Mouse (Mus musculus) heart, embryonic 11.5 days (tissue): Measurements from ENCODE around the gene Gm20388. TPM values are rescaled to one million over a fixed set of nuclear protein-coding genes. Genes with fewer than 3 reads are reported as not detected.

Experiments
- ATAC-seq: fragments of 200-750 bp; cut with Nextera tagmentation; replicated peaks from 2 replicates; pipeline ENCODE4 v1.8.0; 2017; ENCODE audit warnings: moderate library complexity; ENCODE audit not compliant: insufficient number of reproducible peaks, low FRiP score, low TSS enrichment
- H3K27ac ChIP-seq: fragments of 300-500 bp; sonication (generic); 2 replicates; pipeline ENCODE4 v1.5.1; 2014; ENCODE audit warnings: mild to moderate bottlenecking, low read depth, low read length
- H3K27me3 ChIP-seq: fragments of 300-500 bp; sonication (generic); 2 replicates; pipeline ENCODE4 v1.6.1; 2014; ENCODE audit warnings: mild to moderate bottlenecking, low read length, mixed read lengths; ENCODE audit not compliant: control insufficient read depth, insufficient read depth
- H3K36me3 ChIP-seq: fragments of 300-500 bp; sonication (generic); 2 replicates; pipeline ENCODE4 v1.6.1; 2014; ENCODE audit warnings: mild to moderate bottlenecking, low read length, moderate library complexity, mixed read lengths; ENCODE audit not compliant: control insufficient read depth, insufficient read depth
- H3K4me1 ChIP-seq: fragments of 300-500 bp; sonication (generic); 2 replicates; pipeline ENCODE4 v1.6.1; 2014; ENCODE audit warnings: low read length; ENCODE audit not compliant: control insufficient read depth, insufficient read depth
- H3K4me2 ChIP-seq: fragments of 300-500 bp; sonication (generic); 2 replicates; pipeline ENCODE4 v1.6.1; 2014; ENCODE audit warnings: mild to moderate bottlenecking, moderate library complexity
- H3K4me3 ChIP-seq: fragments of 300-500 bp; sonication (generic); 2 replicates; pipeline ENCODE4 v1.5.1; 2014; ENCODE audit warnings: low read depth, low read length
- H3K9ac ChIP-seq: fragments of 300-500 bp; sonication (generic); 2 replicates; pipeline ENCODE4 v1.6.1; 2014; ENCODE audit warnings: mild to moderate bottlenecking, low read depth, low read length, moderate library complexity
- H3K9me3 ChIP-seq: fragments of 300-500 bp; sonication (generic); replicated peaks from 2 replicates; pipeline ENCODE4 v1.6.1; 2016; ENCODE audit warnings: low read length; ENCODE audit not compliant: control insufficient read depth
- WGBS: fragments of 180-500 bp; shearing (Covaris S2); extraction: QIAGEN DNeasy Blood & Tissue Kit; methylation state at CpG from one replicate; pipeline ENCODE4 v1.1.7; 2014; ENCODE audit not compliant: insufficient replicate concordance; 5-methylcytosine and 5-hydroxymethylcytosine counted together
- polyA plus RNA-seq: library from polyadenylated mRNA; unstranded; fragments of >200 nt; fragmentation: Nextera tagmentation; extraction: Ambion mirVana; gene quantifications from 2 replicates; pipeline ENCODE4 v1.2.1, GENCODE M21; 2014

Gene Gm20388
- polyA plus RNA-seq, 1 experiment from 2014 or later, result 6.4 TPM

DNA sequence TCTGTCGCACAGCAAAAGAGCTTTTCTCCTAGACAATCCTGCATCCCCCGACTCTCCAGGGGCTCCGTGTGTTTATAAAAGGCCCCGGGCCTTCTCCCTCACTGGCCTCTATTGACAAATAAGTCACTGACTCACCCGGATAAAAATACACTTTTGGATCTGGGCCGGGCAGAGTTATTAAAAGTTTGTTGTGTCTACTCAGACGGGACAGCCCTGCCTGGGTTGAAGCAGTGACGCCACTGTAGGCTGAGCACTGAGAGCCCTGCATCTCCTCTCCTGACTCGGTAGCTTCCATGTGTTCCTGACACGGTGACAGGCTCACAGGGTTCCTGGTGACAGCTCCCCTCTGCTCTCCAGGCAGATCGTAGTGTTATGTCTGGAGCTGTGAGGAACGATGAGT, 1241.8 kb downstream of the Gm20388 start:
- Histone ChIP-seq H3K27me3 (0 out of 2 replicates have a peak, but pooled peaks cover 3% of the 10 kb centered on the region), H3K4me2 (peak overlapping the region; percentile 22), H3K4me1 (peaks cover 9% of the 10 kb centered on the region), H3K9ac (no peak overlapping the region), H3K9me3 (no peaks in the 10 kb centered on the region), H3K27ac (no peak overlapping the region), H3K36me3 (no peaks in the 10 kb centered on the region), H3K4me3 (no peak overlapping the region)
- 30% methylated on average over 12 of the region's 12 CpGs for WGBS
- no peak for ATAC-seq

DNA sequence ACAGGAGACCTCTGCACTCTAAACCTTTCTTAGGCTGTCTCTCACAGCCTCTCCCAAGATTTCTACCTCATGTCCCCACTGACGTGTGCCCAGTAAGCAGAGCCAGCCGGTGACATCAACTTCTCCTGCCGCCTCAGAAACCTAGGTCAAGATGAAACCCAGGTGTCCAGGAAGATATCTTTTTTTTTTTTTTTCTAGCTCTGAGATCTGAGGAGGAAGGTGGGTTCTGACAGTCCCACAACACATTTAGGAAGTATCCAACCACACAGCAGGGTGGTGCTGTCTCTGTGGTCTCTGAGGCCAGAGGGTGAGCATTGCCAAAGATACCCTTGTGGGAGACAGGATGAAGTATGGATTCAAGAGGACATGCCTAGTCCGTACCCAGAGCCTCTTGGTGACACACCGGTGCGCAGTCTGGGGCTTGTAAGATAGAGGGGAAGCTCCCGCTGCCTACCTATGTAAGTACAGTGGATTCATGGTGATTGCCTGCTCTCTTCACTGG, 1246.4 kb downstream of the Gm20388 start:
- Histone ChIP-seq H3K9ac (no peak overlapping the region), H3K27ac (no peak overlapping the region), H3K9me3 (no peaks in the 10 kb centered on the region), H3K36me3 (no peaks in the 10 kb centered on the region), H3K27me3 (peaks cover 7% of the 10 kb centered on the region), H3K4me1 (peaks cover 14% of the 10 kb centered on the region), H3K4me3 (no peak overlapping the region), H3K4me2 (no peak overlapping the region)
- 84% methylated on average over 7 of the region's 7 CpGs for WGBS
- ATAC-seq, result no peak

DNA sequence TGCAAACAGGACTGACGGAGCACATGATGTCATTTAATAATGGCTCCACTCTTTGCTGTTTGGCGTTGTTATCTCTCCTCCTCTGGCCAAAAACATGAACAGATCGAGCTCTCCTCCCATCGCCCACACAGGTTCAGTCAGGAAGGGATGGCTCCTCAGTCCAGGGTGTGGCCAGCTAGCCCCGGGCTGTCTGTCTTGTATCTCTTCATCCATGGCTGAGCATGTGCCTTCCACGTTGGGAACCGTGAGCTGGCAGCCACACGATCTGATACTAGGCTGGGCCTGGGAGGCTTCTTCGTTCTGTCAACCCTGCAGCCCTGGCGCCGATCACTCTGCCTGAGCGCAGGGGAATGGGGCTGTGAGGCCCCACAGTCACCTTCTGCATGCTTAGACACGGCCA, 1248.2 kb downstream of the Gm20388 start:
- Histone ChIP-seq H3K4me1 (peaks cover 18% of the 10 kb centered on the region), H3K4me2 (no peak overlapping the region), H3K36me3 (no peaks in the 10 kb centered on the region), H3K9me3 (no peaks in the 10 kb centered on the region), H3K27ac (no peak overlapping the region), H3K4me3 (no peak overlapping the region), H3K27me3 (peaks cover 7% of the 10 kb centered on the region), H3K9ac (no peak overlapping the region)
- 50% methylated on average over 13 of the region's 13 CpGs for WGBS
- ATAC-seq, result no peak

DNA sequence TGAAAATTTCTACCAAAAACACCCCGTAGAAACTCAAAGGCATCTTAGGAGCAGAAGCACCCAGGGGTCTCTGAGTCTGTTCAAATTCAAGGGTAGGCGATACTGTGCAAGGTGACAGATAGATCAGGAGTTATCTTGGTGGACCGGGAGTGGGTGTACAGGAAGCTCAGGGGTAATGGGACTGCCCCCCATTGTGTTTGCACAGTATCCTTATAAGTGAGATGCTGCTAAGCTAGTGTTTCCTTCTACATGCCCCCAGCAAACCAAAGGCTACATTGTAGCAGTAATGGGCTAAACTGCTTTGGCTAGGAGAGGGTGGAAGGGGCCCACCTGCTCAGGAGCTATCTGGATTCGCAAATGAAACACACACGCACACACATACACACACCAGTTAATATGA, 1250.8 kb downstream of the Gm20388 start:
- Histone ChIP-seq H3K4me1 (peaks cover 24% of the 10 kb centered on the region), H3K9me3 (no peaks in the 10 kb centered on the region), H3K4me3 (no peak overlapping the region), H3K27ac (no peak overlapping the region), H3K27me3 (peaks cover 7% of the 10 kb centered on the region), H3K9ac (no peak overlapping the region), H3K36me3 (no peaks in the 10 kb centered on the region), H3K4me2 (no peak overlapping the region)
- 80% methylated on average over 5 of the region's 5 CpGs for WGBS
- ATAC-seq, result no peak

DNA sequence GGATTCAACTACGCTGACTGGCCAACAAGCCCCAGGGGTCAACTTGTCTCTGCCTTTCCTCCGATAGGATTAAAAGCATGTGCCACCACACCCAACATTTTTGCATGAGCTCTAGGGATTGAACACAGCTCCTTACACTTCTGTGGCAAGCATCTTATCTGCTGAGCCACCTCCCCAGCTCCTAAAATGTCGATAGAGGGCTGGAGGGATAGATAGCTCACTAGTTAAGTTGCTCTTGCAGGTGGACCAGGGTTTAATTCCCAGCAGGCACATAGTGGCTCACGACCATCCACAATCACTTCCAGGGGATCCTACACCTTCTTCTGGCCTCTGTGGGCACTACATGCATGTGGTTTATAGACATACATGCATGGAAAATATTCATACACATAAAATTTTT, 1251.8 kb downstream of the Gm20388 start:
- WGBS, result 62% methylated on average over 4 of the region's 4 CpGs
- Histone ChIP-seq H3K36me3 (no peaks in the 10 kb centered on the region), H3K9ac (no peak overlapping the region), H3K9me3 (no peaks in the 10 kb centered on the region), H3K27me3 (peaks cover 7% of the 10 kb centered on the region), H3K4me3 (no peak overlapping the region), H3K27ac (no peak overlapping the region), H3K4me2 (no peak overlapping the region), H3K4me1 (peaks cover 24% of the 10 kb centered on the region)
- ATAC-seq, result no peak

DNA sequence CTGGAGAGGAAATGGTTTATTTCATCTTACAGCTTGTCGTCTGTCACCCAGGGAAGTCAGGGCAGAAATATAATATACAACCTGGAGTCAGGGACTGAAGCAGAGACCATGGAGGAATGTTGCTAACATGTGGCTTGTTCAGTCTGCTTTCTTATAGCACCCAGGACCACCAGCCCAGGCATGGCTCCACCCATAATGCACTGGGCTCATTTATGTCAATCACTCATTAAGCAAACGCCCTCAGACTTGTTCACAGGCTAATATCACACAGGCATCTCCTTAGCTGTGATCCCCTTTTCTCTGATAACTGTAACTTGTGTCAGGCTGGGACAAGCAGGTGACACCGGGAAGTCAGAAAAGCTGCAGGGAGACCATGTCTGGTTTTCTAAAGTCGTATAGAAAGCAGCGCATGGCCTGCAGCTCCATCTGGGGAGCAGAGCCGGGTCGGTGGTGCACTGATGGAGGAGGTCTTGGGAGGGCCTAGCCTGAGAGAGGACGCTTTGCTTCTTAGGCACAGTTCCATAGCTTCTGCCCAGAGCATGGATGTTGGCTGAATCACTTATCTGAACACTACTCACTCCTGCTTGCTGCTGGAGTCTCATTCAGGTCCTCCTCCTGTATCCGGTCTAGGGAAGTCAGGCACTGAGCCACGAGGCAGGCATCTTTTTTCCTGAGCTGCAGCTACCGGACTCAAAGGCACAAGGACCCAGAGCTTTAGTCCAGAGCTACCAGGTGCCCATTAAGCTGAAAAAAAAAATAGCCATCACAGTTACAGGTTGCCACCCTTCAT, 1252.5 kb downstream of the Gm20388 start:
- peaks cover 22% of the 10 kb centered on the region for H3K4me1 ChIP-seq
- no peaks in the 10 kb centered on the region for H3K36me3 ChIP-seq
- no peak overlapping the region for H3K4me2 ChIP-seq
- WGBS, result 62% methylated on average over 11 of the region's 11 CpGs
- H3K9ac ChIP-seq, result no peak overlapping the region
- ATAC-seq, result no peak
- H3K27ac ChIP-seq, result peak overlapping the region; percentile 55
- peaks cover 7% of the 10 kb centered on the region for H3K27me3 ChIP-seq
- H3K9me3 ChIP-seq, result no peaks in the 10 kb centered on the region
- no peak overlapping the region for H3K4me3 ChIP-seq

DNA sequence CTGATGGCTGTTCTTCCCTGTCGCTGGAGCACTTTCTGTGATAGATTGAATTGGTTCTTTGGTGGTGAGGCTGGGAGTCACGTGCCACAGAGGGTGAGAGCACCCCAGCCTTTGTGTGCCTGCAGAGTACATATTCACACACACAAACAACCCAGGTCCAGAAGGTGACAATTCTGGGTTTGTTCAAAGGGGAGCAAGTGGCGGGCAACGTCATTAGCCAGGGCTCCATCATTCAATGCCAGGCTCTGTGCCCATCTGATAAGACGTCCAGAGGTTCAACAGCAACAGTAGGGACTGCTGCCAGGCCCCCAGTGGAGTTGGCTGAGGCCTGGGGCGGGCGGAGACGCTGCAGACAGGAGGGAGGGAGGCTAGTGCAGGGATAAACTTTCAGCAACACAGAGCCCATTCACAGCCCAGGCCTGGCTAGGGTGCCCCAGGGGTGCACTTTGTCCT, 1253.4 kb downstream of the Gm20388 start:
- Histone ChIP-seq H3K4me1 (peaks cover 26% of the 10 kb centered on the region), H3K36me3 (no peaks in the 10 kb centered on the region), H3K4me2 (no peak overlapping the region), H3K9ac (peak overlapping the region; percentile 34; the same call in 1 of the 2 replicates), H3K27me3 (peaks cover 7% of the 10 kb centered on the region), H3K4me3 (no peak overlapping the region), H3K27ac (peak overlapping the region; percentile 55), H3K9me3 (no peaks in the 10 kb centered on the region)
- WGBS, result 41% methylated on average over 8 of the region's 8 CpGs
- ATAC-seq, result no peak

DNA sequence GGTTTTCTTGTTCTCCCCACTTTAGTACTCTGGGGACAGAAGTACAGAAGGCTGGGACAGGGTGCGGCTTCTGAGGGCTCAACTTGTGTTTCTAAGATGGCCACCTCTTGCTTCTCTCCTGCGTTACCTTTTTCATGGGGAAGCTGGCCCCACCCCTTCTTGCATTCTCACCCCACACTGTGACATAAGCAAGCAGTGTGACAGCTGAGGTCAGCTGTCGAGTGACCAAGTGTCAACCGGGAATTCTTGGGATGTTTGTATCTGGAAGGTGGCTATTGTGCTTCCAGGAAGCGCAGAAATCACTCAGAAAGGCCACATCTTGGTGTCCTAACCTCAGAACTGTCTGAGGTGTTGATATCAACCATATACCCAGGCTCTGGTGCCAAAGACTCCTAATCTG, 1257.4 kb downstream of the Gm20388 start:
- no peaks in the 10 kb centered on the region for H3K27me3 ChIP-seq
- H3K27ac ChIP-seq, result no peak overlapping the region
- H3K9me3 ChIP-seq, result no peaks in the 10 kb centered on the region
- ATAC-seq, result no peak
- H3K4me1 ChIP-seq, result peaks cover 52% of the 10 kb centered on the region
- H3K36me3 ChIP-seq, result no peaks in the 10 kb centered on the region
- no peak overlapping the region for H3K9ac ChIP-seq
- WGBS, result 45% methylated on average over 5 of the region's 5 CpGs
- no peak overlapping the region for H3K4me3 ChIP-seq
- no peak overlapping the region for H3K4me2 ChIP-seq

DNA sequence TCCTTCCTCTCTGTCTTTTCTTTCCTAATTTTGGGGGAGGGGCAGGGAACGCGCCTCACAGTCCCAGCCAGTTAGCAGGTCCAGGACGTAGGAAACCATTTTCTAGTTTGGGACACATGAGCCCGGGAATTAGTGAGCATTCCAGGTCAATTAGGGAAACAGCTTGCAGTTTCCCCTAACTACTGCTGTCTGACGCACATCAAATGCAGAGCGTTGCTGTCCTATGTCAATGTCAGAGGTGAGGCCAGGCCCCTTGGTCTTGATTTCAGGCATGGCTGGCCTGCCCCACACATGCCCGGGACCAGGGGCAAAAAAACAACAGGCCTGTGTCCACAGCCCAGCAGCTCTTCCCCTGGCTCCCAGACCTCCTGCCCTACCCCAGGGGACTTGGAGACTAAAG, 1259.5 kb downstream of the Gm20388 start:
- peak overlapping the region; percentile 78 for H3K27ac ChIP-seq
- ATAC-seq, result no peak

More for the DNA sequence above, 1259.5 kb downstream of the Gm20388 start:
- 17% methylated on average over 7 of the region's 7 CpGs for WGBS
- Histone ChIP-seq H3K9ac (peak overlapping the region; percentile 61; the same call in 1 of the 2 replicates), H3K9me3 (no peaks in the 10 kb centered on the region), H3K4me1 (peaks cover 41% of the 10 kb centered on the region), H3K36me3 (no peaks in the 10 kb centered on the region), H3K4me2 (peak overlapping the region; percentile 27; the same call in 1 of the 2 replicates), H3K4me3 (no peak overlapping the region), H3K27me3 (no peaks in the 10 kb centered on the region)
